Mouse (Mus musculus) heart, embryonic 16.5 days (tissue): ENCODE measurements around the gene Slc35c2. TPM values are rescaled to one million over a fixed set of nuclear protein-coding genes. Genes with fewer than 3 reads are reported as not detected.

ENCODE experiments used
- ATAC-seq: fragments of 200-750 bp; cut with Nextera tagmentation; replicated peaks from 2 replicates; pipeline ENCODE4 v1.8.0; 2017; ENCODE audit warnings: moderate number of reproducible peaks; ENCODE audit not compliant: insufficient read depth, low FRiP score; ENCODE audit errors: extremely low read depth
- H3K27ac ChIP-seq: fragments of 300-500 bp; sonication (generic); 2 replicates; pipeline ENCODE4 v1.5.1; 2014; ENCODE audit warnings: mild to moderate bottlenecking, low read length, control low read depth, moderate library complexity
- H3K27me3 ChIP-seq: fragments of 300-500 bp; sonication (generic); 2 replicates; pipeline ENCODE4 v1.6.1; 2014; ENCODE audit warnings: low read length, mixed read lengths; ENCODE audit not compliant: control insufficient read depth, insufficient read depth
- H3K36me3 ChIP-seq: fragments of 300-500 bp; sonication (generic); 2 replicates; pipeline ENCODE4 v1.6.1; 2014; ENCODE audit not compliant: control insufficient read depth, insufficient read depth
- H3K4me1 ChIP-seq: fragments of 300-500 bp; sonication (generic); 2 replicates; pipeline ENCODE4 v1.6.1; 2014; ENCODE audit warnings: low read length, mixed read lengths; ENCODE audit not compliant: control insufficient read depth, insufficient read depth
- H3K4me2 ChIP-seq: fragments of 300-500 bp; sonication (generic); 2 replicates; pipeline ENCODE4 v1.6.1; 2014; ENCODE audit warnings: low read depth, mild to moderate bottlenecking, control low read depth, low read length
- H3K4me3 ChIP-seq: fragments of 300-500 bp; sonication (generic); 2 replicates; pipeline ENCODE4 v1.5.1; 2014; ENCODE audit warnings: mild to moderate bottlenecking, control low read depth, low read length
- H3K9ac ChIP-seq: fragments of 300-500 bp; sonication (generic); 2 replicates; pipeline ENCODE4 v1.6.1; 2014; ENCODE audit warnings: low read length, control low read depth
- H3K9me3 ChIP-seq: fragments of 300-500 bp; sonication (generic); replicated peaks from 2 replicates; pipeline ENCODE4 v1.6.1; 2016; ENCODE audit warnings: low read length; ENCODE audit not compliant: control insufficient read depth
- WGBS: fragments of 180-500 bp; shearing (Covaris S2); extraction: QIAGEN DNeasy Blood & Tissue Kit; methylation state at CpG from one replicate; pipeline ENCODE4 v1.1.7; 2014; 5-methylcytosine and 5-hydroxymethylcytosine counted together
- polyA plus RNA-seq: library from polyadenylated mRNA; unstranded; fragments of >200 nt; fragmentation: Nextera tagmentation; extraction: Ambion mirVana; gene quantifications from 2 replicates; pipeline ENCODE4 v1.2.1, GENCODE M21; 2015

The Slc35c2 gene
- polyA plus RNA-seq, 1 experiment from 2014 or later, result 40.4 TPM

DNA sequence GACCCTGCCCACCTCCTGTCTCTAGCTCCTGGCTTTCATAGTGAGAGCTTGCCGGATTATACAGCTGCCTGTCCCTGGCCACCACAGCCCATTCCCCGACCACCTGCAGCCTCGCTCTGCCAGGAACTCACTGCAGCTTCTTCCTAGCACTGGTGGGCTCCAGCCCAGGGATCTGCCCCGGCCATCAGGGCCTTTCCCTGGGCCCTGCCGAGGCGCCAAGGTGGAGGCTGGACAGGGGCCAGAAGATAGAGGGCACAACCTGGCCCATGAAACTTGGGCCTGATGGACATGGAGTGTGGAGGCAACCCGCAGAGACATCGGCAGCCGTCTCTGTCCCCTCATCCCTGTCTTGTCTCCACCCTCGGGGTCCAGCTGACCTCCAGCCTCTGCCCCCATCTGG, 31.5 kb downstream of the Slc35c2 start:
- Histone ChIP-seq H3K27me3 (peaks cover 57% of the 10 kb centered on the region), H3K4me2 (no peak overlapping the region), H3K9ac (no peak overlapping the region), H3K4me1 (no peaks in the 10 kb centered on the region), H3K9me3 (no peaks in the 10 kb centered on the region), H3K4me3 (no peak overlapping the region), H3K27ac (no peak overlapping the region), H3K36me3 (no peaks in the 10 kb centered on the region)
- 66% methylated on average over 10 of the region's 10 CpGs for WGBS
- ATAC-seq, result no peak

DNA sequence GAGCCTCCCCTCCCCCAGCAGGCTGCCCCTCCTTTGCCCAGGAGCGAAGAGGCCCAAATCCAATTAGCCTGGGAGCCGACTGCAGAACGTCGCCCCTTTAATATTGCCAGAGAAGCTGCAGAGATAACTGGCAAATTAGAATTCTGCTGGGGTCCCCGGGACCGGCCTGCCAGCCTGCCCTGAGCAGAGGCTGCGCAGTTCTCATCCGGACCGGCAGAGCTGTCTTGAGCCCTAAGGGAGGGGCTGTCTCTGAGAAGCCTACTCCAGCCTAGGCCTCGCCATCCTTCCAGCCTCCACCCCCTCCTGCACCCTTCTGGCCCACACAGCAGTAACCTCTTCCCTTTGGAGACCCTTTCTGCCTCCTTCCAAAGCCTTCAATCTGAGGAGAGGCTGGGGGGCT, 33.8 kb downstream of the Slc35c2 start:
- WGBS, result 13% methylated on average over 10 of the region's 10 CpGs
- H3K27me3 ChIP-seq, result peaks cover 55% of the 10 kb centered on the region
- no peak for ATAC-seq
- H3K9me3 ChIP-seq, result no peaks in the 10 kb centered on the region
- H3K27ac ChIP-seq, result no peak overlapping the region
- H3K4me3 ChIP-seq, result no peak overlapping the region
- no peaks in the 10 kb centered on the region for H3K4me1 ChIP-seq
- H3K9ac ChIP-seq, result no peak overlapping the region
- H3K4me2 ChIP-seq, result no peak overlapping the region
- no peaks in the 10 kb centered on the region for H3K36me3 ChIP-seq

GRCm38 (mm10) chr2:165253269-165253668, 34.4 kb downstream of the Slc35c2 start:
- no peak overlapping the region for H3K4me2 ChIP-seq
- WGBS, result 71% methylated on average over 8 of the region's 8 CpGs
- no peak for ATAC-seq
- no peaks in the 10 kb centered on the region for H3K9me3 ChIP-seq
- H3K36me3 ChIP-seq, result no peaks in the 10 kb centered on the region
- H3K4me1 ChIP-seq, result no peaks in the 10 kb centered on the region
- no peak overlapping the region for H3K4me3 ChIP-seq
- no peak overlapping the region for H3K27ac ChIP-seq
- no peak overlapping the region for H3K9ac ChIP-seq
- peaks cover 55% of the 10 kb centered on the region for H3K27me3 ChIP-seq

GRCm38 (mm10) chr2:165252801-165253200, 34.9 kb downstream of the Slc35c2 start:
- Histone ChIP-seq H3K27me3 (peaks cover 55% of the 10 kb centered on the region), H3K9ac (no peak overlapping the region), H3K4me1 (no peaks in the 10 kb centered on the region), H3K9me3 (no peaks in the 10 kb centered on the region), H3K27ac (no peak overlapping the region), H3K4me2 (no peak overlapping the region), H3K36me3 (no peaks in the 10 kb centered on the region), H3K4me3 (no peak overlapping the region)
- ATAC-seq, result no peak
- 49% methylated on average over 9 of the region's 9 CpGs for WGBS

DNA sequence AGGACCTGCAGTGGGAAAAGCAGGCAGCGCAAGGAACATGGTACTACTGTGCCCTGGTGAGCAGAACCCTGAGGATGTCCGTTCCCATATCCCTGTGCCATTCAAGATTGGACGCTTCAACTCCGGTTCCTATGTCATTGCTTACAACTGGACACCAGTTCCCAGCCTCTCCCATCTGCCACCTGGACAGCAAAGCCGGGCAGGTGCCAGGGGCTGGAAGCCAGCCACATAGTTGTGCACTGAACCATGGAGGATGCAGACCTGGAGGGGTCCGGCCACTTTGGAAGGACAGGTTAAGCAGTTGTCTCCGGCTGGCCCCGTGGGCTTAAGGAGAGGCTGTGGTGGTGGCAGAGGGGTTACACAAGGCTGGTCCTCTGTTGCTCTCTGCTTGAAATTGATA, 35.3 kb downstream of the Slc35c2 start:
- no peaks in the 10 kb centered on the region for H3K36me3 ChIP-seq
- ATAC-seq, result no peak
- WGBS, result 72% methylated on average over 8 of the region's 8 CpGs
- H3K27me3 ChIP-seq, result peaks cover 53% of the 10 kb centered on the region
- no peak overlapping the region for H3K27ac ChIP-seq
- no peak overlapping the region for H3K4me2 ChIP-seq
- no peak overlapping the region for H3K9ac ChIP-seq
- no peaks in the 10 kb centered on the region for H3K4me1 ChIP-seq
- H3K9me3 ChIP-seq, result no peaks in the 10 kb centered on the region
- H3K4me3 ChIP-seq, result no peak overlapping the region

DNA sequence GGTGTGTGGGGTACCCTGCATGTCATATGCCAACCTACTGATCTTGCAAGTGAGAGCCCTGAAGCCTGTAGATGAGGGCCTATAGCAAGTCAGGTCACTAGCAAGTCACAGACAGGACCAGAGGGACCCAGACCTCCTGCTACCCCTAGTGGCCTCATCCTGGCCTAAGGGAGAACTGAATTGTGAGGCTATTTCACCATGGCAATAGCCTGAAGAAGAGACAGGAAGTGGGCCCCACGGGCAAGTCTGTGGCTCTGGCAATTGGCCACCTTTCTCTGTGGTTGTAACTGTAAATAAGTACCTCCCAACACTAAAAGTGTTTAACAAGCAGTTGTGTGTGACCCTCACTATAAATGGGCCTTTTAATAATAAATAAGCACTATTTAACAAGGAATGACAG, 36.8 kb downstream of the Slc35c2 start:
- H3K27me3 ChIP-seq, result peaks cover 50% of the 10 kb centered on the region
- no peaks in the 10 kb centered on the region for H3K4me1 ChIP-seq
- no peak overlapping the region for H3K9ac ChIP-seq
- ATAC-seq, result no peak
- no peak overlapping the region for H3K4me3 ChIP-seq
- H3K9me3 ChIP-seq, result no peaks in the 10 kb centered on the region
- no peaks in the 10 kb centered on the region for H3K36me3 ChIP-seq
- no peak overlapping the region for H3K4me2 ChIP-seq
- H3K27ac ChIP-seq, result no peak overlapping the region
- 30% methylated on average over 1 of the region's 1 CpGs for WGBS

DNA sequence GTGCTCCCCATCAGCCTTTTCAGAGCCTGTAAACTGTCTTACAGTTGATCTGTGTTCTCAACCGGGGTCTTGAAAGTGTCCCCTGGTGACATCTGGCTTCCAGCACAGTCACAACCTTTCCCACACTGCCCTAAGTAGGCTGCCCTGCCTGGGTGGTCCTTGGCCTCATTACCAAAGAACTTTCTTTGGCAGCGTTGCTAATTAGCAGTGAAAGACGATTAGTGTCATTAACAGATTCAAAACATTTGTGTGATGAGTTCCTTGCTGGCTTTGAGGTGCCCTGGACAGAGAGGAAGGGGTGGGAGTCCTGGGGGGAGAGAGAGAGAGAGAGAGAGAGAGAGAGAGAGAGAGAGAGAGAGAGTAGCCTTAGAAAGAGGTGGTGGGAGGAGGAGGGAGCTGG, 38.7 kb downstream of the Slc35c2 start:
- Histone ChIP-seq H3K4me3 (no peak overlapping the region), H3K4me1 (no peaks in the 10 kb centered on the region), H3K27ac (no peak overlapping the region), H3K4me2 (no peak overlapping the region), H3K27me3 (peaks cover 44% of the 10 kb centered on the region), H3K9me3 (no peaks in the 10 kb centered on the region), H3K36me3 (no peaks in the 10 kb centered on the region), H3K9ac (no peak overlapping the region)
- WGBS, result 12% methylated on average over 3 of the region's 3 CpGs
- ATAC-seq, result no peak

GRCm38 (mm10) chr2:165246349-165246748, 41.3 kb downstream of the Slc35c2 start:
- no peaks in the 10 kb centered on the region for H3K36me3 ChIP-seq
- H3K9ac ChIP-seq, result no peak overlapping the region
- ATAC-seq, result no peak
- no peak overlapping the region for H3K4me2 ChIP-seq
- no peaks in the 10 kb centered on the region for H3K9me3 ChIP-seq
- WGBS, result 17% methylated on average over 11 of the region's 11 CpGs
- H3K27ac ChIP-seq, result no peak overlapping the region
- peaks cover 52% of the 10 kb centered on the region for H3K27me3 ChIP-seq
- H3K4me3 ChIP-seq, result no peak overlapping the region
- no peaks in the 10 kb centered on the region for H3K4me1 ChIP-seq

DNA sequence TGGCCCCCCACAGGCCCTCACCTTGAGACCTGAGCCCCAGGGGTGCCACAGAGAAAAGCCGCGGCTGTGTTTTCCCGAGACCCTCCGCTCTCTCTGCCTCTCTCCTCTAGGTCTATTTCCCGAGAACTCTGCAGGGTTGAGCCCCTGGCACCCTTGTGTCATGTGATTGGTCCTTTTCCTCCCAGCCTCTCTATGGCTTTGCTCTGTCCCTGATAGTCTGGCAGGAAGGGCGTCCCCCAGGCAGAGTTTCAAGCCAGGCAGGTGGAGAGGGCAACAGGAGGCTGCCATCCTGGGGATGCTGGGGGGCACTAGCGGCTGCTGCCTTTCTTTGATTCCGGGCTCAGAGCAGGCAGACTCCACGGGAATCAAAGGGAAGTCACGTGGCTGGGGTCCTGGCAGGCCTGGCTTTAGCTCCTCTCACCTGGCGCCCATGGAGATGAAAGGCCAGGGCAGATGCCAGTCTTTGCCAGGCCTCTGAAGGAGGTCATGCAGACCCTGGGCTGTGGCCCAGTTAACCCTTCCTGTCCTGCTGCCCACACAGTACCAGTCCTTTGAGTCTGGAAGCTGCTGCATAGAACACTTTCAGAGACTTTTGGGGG, 44.4 kb downstream of the Slc35c2 start:
- WGBS, result 5% methylated on average over 11 of the region's 11 CpGs
- no peak overlapping the region for H3K9ac ChIP-seq
- no peak overlapping the region for H3K4me3 ChIP-seq
- peaks cover 75% of the 10 kb centered on the region for H3K27me3 ChIP-seq
- no peaks in the 10 kb centered on the region for H3K9me3 ChIP-seq
- no peak overlapping the region for H3K27ac ChIP-seq
- H3K36me3 ChIP-seq, result no peaks in the 10 kb centered on the region
- ATAC-seq, result no peak
- no peak overlapping the region for H3K4me2 ChIP-seq
- no peaks in the 10 kb centered on the region for H3K4me1 ChIP-seq
